Mouse (Mus musculus) hindbrain, embryonic 14.5 days (tissue): ENCODE measurements around the gene Cyp26b1. TPM values are rescaled to one million over a fixed set of nuclear protein-coding genes. Genes with fewer than 3 reads are reported as not detected.

Source experiments
- ATAC-seq: fragments of 200-750 bp; cut with Nextera tagmentation; 2 replicates; pipeline ENCODE4 v1.8.0; 2017; ENCODE audit warnings: moderate number of reproducible peaks, mild to moderate bottlenecking, moderate TSS enrichment, moderate library complexity; ENCODE audit not compliant: low FRiP score
- DNase-seq: peaks from one replicate; pipeline ENCODE4 v3.0.0-alpha.2; 2015; ENCODE audit warnings: low spot score
- H3K27ac ChIP-seq: fragments of 300-500 bp; sonication (generic); 2 replicates; pipeline ENCODE4 v1.5.1; 2014; ENCODE audit warnings: mild to moderate bottlenecking, moderate library complexity
- H3K27me3 ChIP-seq: fragments of 300-500 bp; sonication (generic); 2 replicates; pipeline ENCODE4 v1.6.1; 2014; ENCODE audit warnings: mild to moderate bottlenecking, low read length, mixed read lengths; ENCODE audit not compliant: control insufficient read depth, insufficient read depth
- H3K36me3 ChIP-seq: fragments of 300-500 bp; sonication (generic); replicated peaks from 2 replicates; pipeline ENCODE4 v1.6.1; 2014; ENCODE audit not compliant: control insufficient read depth, insufficient read depth
- H3K4me1 ChIP-seq: fragments of 300-500 bp; sonication (generic); replicated peaks from 2 replicates; pipeline ENCODE4 v1.6.1; 2014; ENCODE audit warnings: antibody characterized with exemption, low read length, mixed read lengths; ENCODE audit not compliant: control insufficient read depth, insufficient read depth
- H3K4me2 ChIP-seq: fragments of 300-500 bp; sonication (generic); replicated peaks from 2 replicates; pipeline ENCODE4 v1.6.1; 2014; ENCODE audit warnings: mild to moderate bottlenecking, moderate library complexity
- H3K4me3 ChIP-seq: fragments of 300-500 bp; sonication (generic); replicated peaks from 2 replicates; pipeline ENCODE4 v1.5.1; 2014; ENCODE audit warnings: mild to moderate bottlenecking, low read length
- H3K9ac ChIP-seq: fragments of 300-500 bp; sonication (generic); 2 replicates; pipeline ENCODE4 v1.6.1; 2014
- H3K9me3 ChIP-seq: fragments of 300-500 bp; sonication (generic); 2 replicates; pipeline ENCODE4 v1.6.1; 2016; ENCODE audit warnings: low read length; ENCODE audit not compliant: control insufficient read depth
- WGBS: fragments of 180-500 bp; shearing (Covaris S2); extraction: QIAGEN DNeasy Blood & Tissue Kit; methylation state at CpG from one replicate; pipeline ENCODE4 v1.1.7; 2014; 5-methylcytosine and 5-hydroxymethylcytosine counted together
- polyA plus RNA-seq: library from polyadenylated mRNA; unstranded; fragments of >200 nt; fragmentation: Nextera tagmentation; extraction: Ambion mirVana; gene quantifications from 2 replicates; pipeline ENCODE4 v1.2.1, GENCODE M21; 2014

The Cyp26b1 gene
- 22.5 and 26.6 TPM in 2 replicates for polyA plus RNA-seq

- H3K4me1 ChIP-seq, result peaks cover 8% of the 10 kb centered on the region; the same call in 1 of the 2 replicates
- H3K27me3 ChIP-seq, result peaks cover 14% of the 10 kb centered on the region
- peak within 1 kb of the TSS; percentile 45 for H3K4me3 ChIP-seq
- ATAC-seq, result peak; percentile 61; the same call in 1 of the 2 replicates
- WGBS, result 50% methylated on average over 10 of the region's 10 CpGs
- no peak for DNase-seq
- peak within 1 kb of the TSS; percentile 14 for H3K4me2 ChIP-seq
- H3K9me3 ChIP-seq, result no peaks in the 10 kb centered on the region
- H3K36me3 ChIP-seq, result no peaks in the 10 kb centered on the region
- peak within 1 kb of the TSS; percentile 46 for H3K9ac ChIP-seq
- H3K27ac ChIP-seq, result 0 out of 2 replicates have a peak within 1 kb of the TSS, but pooled peaks have one; percentile 29
These were observed at the start of gene Cyp26b1 for GRCm38 (mm10) chr6:84593693-84594092. Gene Cyp26b1 (minus strand): TSS chr6:84593908.

DNA sequence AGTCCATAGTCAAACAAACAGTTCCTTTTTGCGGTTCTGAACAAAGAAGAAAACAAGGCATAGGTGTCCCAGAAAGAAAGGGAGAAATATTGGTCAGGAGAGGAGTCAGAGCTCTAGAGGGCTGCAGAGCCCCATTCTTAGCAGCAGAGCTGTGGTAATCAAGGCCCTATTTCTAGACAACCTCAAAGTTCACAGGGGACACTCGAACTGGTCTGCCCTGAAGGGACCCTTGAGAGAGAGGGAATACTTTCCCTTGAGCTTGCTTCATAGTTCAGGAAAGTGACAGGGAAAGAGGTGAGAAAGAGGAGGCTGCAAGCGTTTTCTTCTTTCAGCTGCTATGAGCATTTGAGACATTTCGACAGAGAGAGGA, 47.3 kb upstream of the Cyp26b1 start:
- no peaks in the 10 kb centered on the region for H3K27me3 ChIP-seq
- H3K4me1 ChIP-seq, result peaks cover 3% of the 10 kb centered on the region
- H3K36me3 ChIP-seq, result no peaks in the 10 kb centered on the region
- no peak overlapping the region for H3K4me2 ChIP-seq
- DNase-seq (no peak), ATAC-seq (no peak)
- H3K4me3 ChIP-seq, result no peak overlapping the region
- 78% methylated on average over 4 of the region's 4 CpGs for WGBS
- no peaks in the 10 kb centered on the region for H3K9me3 ChIP-seq
- H3K27ac ChIP-seq, result no peak overlapping the region
- H3K9ac ChIP-seq, result no peak overlapping the region

- Histone ChIP-seq H3K4me3 (no peak overlapping the region), H3K9ac (no peak overlapping the region), H3K36me3 (no peaks in the 10 kb centered on the region), H3K4me2 (no peak overlapping the region), H3K4me1 (no peaks in the 10 kb centered on the region), H3K9me3 (no peaks in the 10 kb centered on the region), H3K27me3 (no peaks in the 10 kb centered on the region), H3K27ac (no peak overlapping the region)
- DNase-seq, result no peak
- WGBS, result 66% methylated on average over 9 of the region's 9 CpGs
- no peak for ATAC-seq
These were observed 46.8 kb upstream of the Cyp26b1 start for GRCm38 (mm10) chr6:84640324-84641061.

DNA sequence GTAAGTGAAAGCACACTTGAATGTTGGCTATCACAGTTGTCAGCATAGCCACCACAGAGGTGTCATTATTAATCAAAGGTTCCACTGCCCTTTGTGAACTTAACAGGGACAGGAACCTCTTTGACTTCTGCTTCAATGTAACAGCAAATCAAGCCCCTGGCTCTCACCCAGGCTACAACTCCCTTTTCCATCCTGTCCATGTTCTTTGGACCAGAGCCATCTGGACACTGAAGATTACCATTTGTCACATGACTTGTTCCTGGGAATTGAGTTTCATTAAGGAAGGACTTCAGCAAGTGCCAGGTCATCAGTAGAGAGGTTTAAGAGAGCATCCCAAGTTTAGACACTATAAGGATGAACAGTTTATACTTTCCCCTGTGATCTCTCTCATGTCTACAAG, 44.5 kb upstream of the Cyp26b1 start:
- no peak for ATAC-seq
- Histone ChIP-seq H3K4me2 (no peak overlapping the region), H3K9me3 (no peaks in the 10 kb centered on the region), H3K4me1 (no peaks in the 10 kb centered on the region), H3K27ac (no peak overlapping the region), H3K27me3 (no peaks in the 10 kb centered on the region), H3K36me3 (no peaks in the 10 kb centered on the region), H3K9ac (no peak overlapping the region), H3K4me3 (no peak overlapping the region)
- no peak for DNase-seq

GRCm38 (mm10) chr6:84631588-84631987, 37.9 kb upstream of the Cyp26b1 start:
- Histone ChIP-seq H3K4me1 (0 out of 2 replicates have a peak, but pooled peaks cover 3% of the 10 kb centered on the region), H3K27me3 (no peaks in the 10 kb centered on the region), H3K4me3 (no peak overlapping the region), H3K9me3 (no peaks in the 10 kb centered on the region), H3K27ac (no peak overlapping the region), H3K4me2 (no peak overlapping the region), H3K9ac (no peak overlapping the region), H3K36me3 (no peaks in the 10 kb centered on the region)
- 93% methylated on average over 2 of the region's 2 CpGs for WGBS
- DNase-seq (no peak), ATAC-seq (no peak)

DNA sequence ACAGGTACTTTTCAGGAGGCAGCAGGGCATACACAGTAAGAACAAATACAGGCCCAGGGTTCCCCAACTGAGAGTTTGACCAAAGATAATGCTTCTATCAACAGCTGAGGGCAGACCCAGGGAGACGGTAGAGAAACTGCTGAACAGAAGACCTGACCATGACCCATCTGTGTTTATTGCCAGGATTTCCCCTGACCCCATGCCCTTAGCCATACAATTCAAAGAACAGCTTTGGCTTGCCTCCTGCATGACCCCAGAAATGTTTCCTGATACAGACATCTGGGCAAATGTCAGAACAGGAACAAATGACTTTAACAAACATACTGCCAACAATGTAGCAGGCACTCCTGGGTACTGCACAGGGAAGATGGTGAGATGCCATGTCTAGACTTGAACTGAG, 36.6 kb upstream of the Cyp26b1 start:
- 0 out of 2 replicates have a peak, but pooled peaks cover 3% of the 10 kb centered on the region for H3K4me1 ChIP-seq
- H3K27me3 ChIP-seq, result no peaks in the 10 kb centered on the region
- H3K9ac ChIP-seq, result no peak overlapping the region
- ATAC-seq (no peak), DNase-seq (no peak)
- H3K4me3 ChIP-seq, result no peak overlapping the region
- H3K9me3 ChIP-seq, result no peaks in the 10 kb centered on the region
- no peak overlapping the region for H3K4me2 ChIP-seq
- no peaks in the 10 kb centered on the region for H3K36me3 ChIP-seq
- H3K27ac ChIP-seq, result no peak overlapping the region
- WGBS, result 40% methylated on average over 1 of the region's 1 CpGs

GRCm38 (mm10) chr6:84628831-84629230, 35.1 kb upstream of the Cyp26b1 start:
- no peaks in the 10 kb centered on the region for H3K9me3 ChIP-seq
- DNase-seq, result no peak
- no peak overlapping the region for H3K4me3 ChIP-seq
- H3K27ac ChIP-seq, result no peak overlapping the region
- 93% methylated on average over 5 of the region's 5 CpGs for WGBS
- H3K36me3 ChIP-seq, result no peaks in the 10 kb centered on the region
- no peak overlapping the region for H3K4me2 ChIP-seq
- 0 out of 2 replicates have a peak, but pooled peaks cover 3% of the 10 kb centered on the region for H3K4me1 ChIP-seq
- H3K9ac ChIP-seq, result no peak overlapping the region
- ATAC-seq, result no peak
- no peaks in the 10 kb centered on the region for H3K27me3 ChIP-seq

GRCm38 (mm10) chr6:84626398-84626797, 32.7 kb upstream of the Cyp26b1 start:
- 93% methylated on average over 2 of the region's 2 CpGs for WGBS
- H3K27ac ChIP-seq, result no peak overlapping the region
- H3K9ac ChIP-seq, result no peak overlapping the region
- H3K4me3 ChIP-seq, result no peak overlapping the region
- H3K9me3 ChIP-seq, result no peaks in the 10 kb centered on the region
- no peak for DNase-seq
- 0 out of 2 replicates have a peak, but pooled peaks cover 3% of the 10 kb centered on the region for H3K4me1 ChIP-seq
- H3K4me2 ChIP-seq, result no peak overlapping the region
- no peaks in the 10 kb centered on the region for H3K36me3 ChIP-seq
- no peak for ATAC-seq
- no peaks in the 10 kb centered on the region for H3K27me3 ChIP-seq

GRCm38 (mm10) chr6:84619166-84619565, 25.5 kb upstream of the Cyp26b1 start:
- 93% methylated on average over 6 of the region's 6 CpGs for WGBS
- H3K9me3 ChIP-seq, result no peaks in the 10 kb centered on the region
- DNase-seq, result no peak
- no peaks in the 10 kb centered on the region for H3K27me3 ChIP-seq
- H3K36me3 ChIP-seq, result peaks cover 35% of the 10 kb centered on the region
- no peaks in the 10 kb centered on the region for H3K4me1 ChIP-seq
- no peak overlapping the region for H3K27ac ChIP-seq
- no peak overlapping the region for H3K4me3 ChIP-seq
- H3K4me2 ChIP-seq, result no peak overlapping the region
- no peak overlapping the region for H3K9ac ChIP-seq
- no peak for ATAC-seq
